Mouse (Mus musculus) mesoderm, embryonic 11.5 days (tissue): Measurements from ENCODE around the gene Aspdh.

ENCODE experiments used
- DNase-seq: peaks from one replicate; pipeline ENCODE4 v3.0.0-alpha.2; 2012; ENCODE audit warnings: low read depth, low spot score

The Aspdh gene

GRCm38 (mm10) chr7:44465111-44465510 lies at the start of gene Aspdh:
Gene Aspdh (plus strand): TSS chr7:44465391.
- DNase-seq: no peak

DNA sequence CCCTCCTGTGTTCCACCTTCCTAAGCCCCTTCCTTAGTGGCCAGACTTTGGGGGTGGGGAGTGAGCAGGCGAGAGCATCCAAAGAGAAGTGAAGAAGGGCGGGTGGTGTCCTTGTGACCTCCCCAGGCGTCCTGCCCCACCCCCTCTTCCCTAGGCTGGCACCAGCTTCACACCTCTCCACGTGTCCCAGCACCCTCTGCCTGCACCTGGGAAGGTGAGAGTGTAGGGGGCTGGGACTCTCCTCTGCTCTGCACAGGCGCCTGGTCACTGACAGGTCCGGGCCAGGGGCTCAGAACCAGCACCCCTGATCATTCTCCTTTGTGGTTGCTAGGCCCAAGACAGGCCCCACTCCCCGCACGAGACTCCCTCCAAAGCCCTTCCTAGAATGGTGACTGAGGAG lies 37.5 kb upstream of the Aspdh start:
- DNase-seq: no peak

- peak; percentile 80 for DNase-seq
These were observed 36.8 kb upstream of the Aspdh start for GRCm38 (mm10) chr7:44428171-44428950.

DNA sequence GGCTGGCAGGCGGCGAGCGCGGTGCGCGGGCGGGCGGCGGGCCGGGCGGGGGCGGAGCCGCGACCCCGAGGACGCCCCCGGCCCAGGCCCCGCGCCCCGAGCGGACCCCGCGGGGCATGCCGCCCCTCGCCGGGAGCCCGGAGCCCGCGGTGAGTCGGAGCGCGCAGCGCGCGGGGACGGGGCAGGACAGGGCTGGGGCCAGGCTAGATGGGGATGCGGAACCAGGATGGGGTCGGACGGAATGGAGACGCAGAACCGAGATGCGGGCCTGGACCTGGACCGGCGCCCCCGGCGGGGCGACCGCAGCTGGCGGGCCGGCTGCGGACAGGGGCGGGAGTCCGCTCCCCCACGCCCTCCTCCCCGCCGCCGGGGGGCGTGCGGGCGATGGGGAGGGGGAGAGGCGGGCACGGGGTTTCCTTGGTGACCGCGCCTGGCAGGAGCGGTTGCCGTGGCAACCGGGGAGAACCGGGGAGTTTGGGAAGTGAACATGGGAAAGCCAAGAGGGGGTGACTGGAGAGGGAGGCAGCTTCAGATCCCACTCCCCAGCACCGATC lies 36.1 kb upstream of the Aspdh start, which contains the start of gene Lrrc4b:
Gene Lrrc4b, plus strand, starts transcription at position 51 of the 554 bp plus-strand sequence.
- DNase-seq: peak; percentile 83

DNA sequence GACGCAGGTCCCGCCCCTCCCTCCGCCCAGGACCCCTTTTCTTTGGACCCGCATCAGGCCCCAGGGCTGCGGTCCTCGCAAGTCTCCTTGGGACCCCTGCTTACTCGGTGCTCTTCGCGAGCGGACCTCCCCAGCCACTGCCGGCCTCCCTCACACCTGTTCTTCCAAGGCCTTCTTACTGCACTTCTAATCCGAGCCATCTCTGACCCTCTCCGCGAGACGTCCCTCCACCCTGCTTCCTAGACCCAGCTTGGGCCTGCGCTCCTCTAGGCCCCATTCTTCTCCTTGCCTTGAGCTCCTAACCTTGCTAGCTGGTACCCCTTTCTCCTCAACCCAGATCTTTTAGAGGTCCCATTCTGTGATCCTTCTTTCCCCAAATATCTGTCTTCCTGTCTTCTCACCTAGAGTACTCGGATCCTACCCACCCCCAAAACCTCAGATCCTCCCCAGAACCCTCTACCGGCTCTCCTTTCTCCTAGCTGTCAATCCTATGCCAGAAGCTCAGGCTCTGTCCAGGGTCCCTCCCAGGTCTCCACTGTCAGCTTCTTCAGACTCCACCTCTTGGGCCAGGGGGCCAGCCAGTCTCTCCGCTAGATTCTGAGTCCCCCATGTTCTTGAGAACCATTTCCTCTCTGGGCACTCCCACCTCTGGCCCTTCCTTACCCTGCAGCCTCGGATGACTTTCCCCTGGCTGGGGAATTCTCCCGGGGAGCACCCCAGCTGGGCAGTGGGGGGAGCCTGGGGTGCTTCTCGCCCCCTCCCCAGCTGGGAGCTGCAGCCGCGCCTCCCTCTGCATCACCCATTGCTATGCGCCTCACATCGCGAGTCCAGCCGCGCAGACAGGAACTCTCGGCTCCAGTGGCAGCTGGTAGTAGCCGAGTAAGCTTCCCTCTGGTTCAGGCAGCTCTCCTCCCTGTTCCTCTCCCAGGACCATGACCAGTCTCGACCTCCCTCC lies 35.4 kb upstream of the Aspdh start:
- DNase-seq: no peak

DNA sequence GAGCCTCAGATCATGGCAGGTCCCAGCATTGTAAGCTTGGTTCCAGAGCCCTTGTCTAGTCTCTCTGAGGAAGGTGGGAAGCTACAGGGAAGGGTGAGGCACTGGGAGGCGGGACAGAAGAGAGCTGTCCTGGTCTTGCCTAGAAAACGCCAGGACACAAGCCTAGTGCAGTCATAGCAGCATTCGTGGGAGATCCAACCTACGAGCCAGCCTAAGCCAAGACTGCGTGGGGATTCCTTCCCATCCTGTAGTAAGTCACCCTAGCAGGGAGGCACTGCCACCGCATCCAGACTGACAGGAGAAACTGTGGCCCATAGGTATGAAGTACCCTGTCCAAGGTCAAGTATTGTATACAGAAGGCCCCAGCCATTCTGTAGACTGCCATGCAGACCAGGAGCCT lies 32.6 kb upstream of the Aspdh start:
- no peak for DNase-seq

GRCm38 (mm10) chr7:44433371-44433770 lies 31.8 kb upstream of the Aspdh start:
- DNase-seq: peak; percentile 84

- DNase-seq: no peak
These were observed 31.1 kb upstream of the Aspdh start for GRCm38 (mm10) chr7:44434089-44434488.

DNA sequence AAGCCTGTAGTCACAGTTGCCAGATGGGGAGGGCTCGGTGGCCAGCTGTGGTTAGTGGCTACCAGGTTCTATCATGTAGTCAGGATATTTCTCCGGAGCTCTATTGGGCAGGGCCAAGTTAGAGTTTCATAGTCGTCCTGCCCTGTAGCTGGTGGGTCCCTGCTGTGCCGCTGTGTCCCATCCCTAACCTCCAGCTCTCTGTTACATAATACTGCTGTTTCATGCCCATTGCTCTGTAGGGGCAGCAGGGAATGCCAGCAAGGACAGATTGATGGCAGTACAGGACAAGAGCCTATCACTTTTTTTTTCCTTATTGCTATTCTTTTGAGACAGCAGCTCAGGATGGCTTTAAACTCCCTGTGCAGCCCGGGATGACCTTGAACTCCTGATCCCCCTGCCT lies 29.4 kb upstream of the Aspdh start:
- no peak for DNase-seq

GRCm38 (mm10) chr7:44436267-44436666 lies 28.9 kb upstream of the Aspdh start:
- DNase-seq: no peak

DNA sequence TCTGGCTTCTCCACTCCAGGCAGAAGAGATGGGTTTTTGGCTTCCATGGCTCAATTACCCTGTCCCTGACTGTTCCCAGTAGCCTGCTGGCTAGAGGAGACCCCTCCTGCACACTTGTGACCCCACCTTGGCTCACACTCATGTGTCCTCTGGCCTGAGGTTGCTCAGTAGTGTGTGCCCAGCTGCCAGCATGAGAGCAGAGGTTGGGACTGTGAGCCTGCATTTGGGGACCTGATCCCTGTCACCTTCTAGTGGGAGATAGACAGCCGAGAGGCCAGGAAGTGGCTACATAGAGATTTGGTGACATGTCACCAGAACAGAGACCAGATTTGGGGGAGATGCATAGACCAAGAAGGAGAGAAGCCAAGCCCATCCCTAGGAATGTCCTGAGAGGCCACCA lies 28.0 kb upstream of the Aspdh start:
- DNase-seq: no peak

GRCm38 (mm10) chr7:44437933-44438332 lies 27.3 kb upstream of the Aspdh start:
- DNase-seq: no peak

- no peak for DNase-seq
These were observed 25.5 kb upstream of the Aspdh start for GRCm38 (mm10) chr7:44439696-44440095.

DNA sequence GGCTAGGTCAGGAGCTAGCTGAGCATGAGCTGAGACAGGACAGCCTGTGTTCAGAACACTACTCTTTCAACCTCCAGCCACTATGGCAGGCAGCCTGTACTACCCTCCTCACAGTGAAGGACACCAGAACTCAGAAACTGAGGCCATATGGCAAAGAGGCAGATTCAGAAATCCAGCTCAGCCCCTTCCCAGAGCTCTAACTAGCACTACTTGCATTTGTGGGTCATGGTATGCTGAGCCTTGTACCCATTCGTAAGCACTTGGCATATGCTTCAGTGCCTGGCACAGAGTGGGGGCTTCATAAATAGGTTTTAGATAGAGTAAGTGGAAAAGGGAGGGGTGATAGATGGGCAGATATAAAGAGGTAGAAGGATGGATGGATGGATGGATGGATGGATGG lies 24.7 kb upstream of the Aspdh start:
- DNase-seq: no peak

DNA sequence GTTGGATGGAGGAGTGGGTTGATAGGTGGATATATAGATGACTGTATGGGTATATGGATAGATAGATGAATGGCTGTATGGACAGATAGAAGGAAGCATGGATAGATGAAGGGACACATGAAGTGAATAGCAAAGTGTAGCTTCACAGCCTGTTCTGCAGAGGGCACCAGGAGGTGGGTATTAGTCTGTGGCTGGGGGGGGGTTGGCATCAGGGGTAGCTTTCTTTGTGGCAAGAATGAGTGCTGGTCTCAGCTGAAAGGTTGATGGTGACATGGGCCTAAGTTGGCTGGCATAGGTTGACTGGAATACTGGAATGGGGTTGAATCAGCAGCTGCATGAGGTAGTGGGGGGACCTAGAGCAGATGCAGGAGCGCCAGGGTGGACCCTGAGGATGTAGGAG lies 24.0 kb upstream of the Aspdh start:
- no peak for DNase-seq

- no peak for DNase-seq
These were observed 23.5 kb upstream of the Aspdh start for GRCm38 (mm10) chr7:44441648-44442109.

- no peak for DNase-seq
These were observed 22.8 kb upstream of the Aspdh start for GRCm38 (mm10) chr7:44442407-44442821.

DNA sequence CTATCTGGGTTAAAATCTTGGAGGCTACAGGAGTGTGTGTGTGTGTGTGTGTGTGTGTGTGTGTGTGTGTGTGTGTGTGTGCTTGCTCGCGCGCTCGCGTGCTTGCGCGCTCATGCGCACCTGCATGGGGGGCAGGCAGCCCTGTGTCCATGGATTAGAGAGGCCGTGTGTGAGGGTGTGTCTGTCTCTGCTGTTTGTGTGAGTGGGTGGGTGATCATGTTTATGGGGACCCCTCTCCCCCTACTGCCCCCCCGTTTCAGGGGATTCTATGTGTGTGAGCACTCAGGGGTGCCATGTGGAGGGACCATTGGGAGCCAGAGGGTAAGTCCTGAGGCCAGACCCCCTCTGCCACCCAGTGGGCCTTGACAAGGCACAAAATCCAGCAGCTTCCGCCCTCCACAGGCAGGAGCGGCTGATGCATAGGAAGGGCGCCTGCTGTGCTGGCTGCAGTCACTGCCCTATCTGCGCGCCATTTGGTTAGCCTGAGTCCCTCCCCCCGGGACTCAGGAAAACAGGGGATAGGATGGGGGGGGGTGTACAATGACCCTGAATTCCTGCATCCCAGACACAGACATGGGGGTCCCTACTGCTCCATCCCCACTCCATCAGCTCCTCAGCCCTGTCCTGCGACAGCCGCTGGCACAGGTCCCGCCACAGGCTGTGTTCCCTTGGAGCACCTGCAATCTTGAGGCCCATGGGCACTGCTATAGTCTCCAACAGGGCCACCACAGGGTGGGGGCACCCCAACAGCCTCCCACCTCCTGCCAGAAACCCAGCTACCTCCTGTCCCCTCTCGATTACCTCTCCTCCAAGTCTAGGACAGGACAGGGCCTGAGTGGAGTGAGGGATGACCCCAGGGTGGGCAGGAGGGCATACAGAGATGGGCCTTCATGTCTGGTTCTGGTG lies 21.7 kb upstream of the Aspdh start:
- no peak for DNase-seq

DNA sequence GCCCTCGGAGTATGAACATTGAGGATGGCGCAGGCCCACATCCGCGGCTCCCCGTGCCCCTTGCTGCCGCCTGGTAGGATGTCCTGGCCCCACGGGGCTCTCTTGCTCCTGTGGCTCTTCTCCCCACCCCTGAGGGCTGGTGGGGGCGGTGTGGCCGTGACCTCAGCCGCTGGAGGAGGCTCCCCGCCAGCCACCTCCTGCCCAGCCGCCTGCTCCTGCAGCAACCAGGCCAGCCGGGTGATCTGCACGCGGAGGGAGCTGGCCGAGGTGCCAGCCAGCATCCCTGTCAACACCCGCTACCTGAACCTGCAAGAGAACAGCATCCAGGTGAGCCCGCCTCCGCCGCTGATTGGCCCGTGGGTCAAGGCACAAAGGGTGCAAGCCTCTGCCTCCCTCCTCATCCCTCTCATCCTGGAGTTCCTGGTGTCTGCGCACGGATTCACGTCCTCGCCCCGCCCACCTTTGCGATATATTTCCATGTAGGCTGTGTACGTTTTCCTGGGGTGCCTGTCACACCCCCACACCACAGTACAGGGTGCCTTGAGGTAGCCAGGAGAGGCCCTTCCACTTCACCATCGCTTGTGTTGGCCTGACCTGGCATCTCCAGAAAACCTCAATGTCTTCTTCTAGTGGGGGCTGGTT lies 20.2 kb upstream of the Aspdh start:
- no peak for DNase-seq

DNA sequence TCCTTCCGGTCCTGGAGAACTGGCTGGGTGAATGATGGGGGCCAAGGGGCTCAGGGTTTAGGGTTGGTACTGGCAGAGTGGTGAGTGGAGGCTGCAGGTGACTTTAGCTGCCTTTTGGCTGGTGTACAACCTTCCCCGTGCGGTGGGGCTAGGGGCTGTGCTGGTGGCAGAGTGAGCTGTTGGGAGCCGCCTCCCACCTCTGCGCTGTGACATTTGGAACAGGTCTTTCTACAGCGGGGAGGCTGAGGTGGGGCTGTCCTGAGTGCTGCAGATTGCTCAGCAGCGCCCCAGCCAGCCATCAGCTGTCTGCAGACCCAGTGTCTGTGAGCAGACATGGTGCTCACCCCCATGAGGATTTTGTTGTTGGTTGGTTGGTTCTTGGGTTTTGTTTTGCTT lies 19.7 kb upstream of the Aspdh start:
- no peak for DNase-seq
